Mouse (Mus musculus) layer of hippocampus, adult 6 months (tissue): ENCODE measurements around the gene Mrpl49. TPM values are rescaled to one million over a fixed set of nuclear protein-coding genes. Genes with fewer than 3 reads are reported as not detected.
A peak's percentile ranks its signal among the peaks of the same experiment; 100 is the strongest.

ENCODE experiments used
- long read RNA-seq, 2 experiments: library from polyadenylated mRNA; unstranded; transcript quantifications; one replicate each; pipeline ENCODE4 v2.0.0; 2019 to 2020
- microRNA-seq: library from miRNA; unstranded; fragments of <30 nt; microRNA quantifications from one replicate; pipeline ENCODE4 v1.2.0, GENCODE M21; 2020
- polyA plus RNA-seq: library from polyadenylated mRNA; unstranded; fragments of <200 nt; fragmentation: Nextera tagmentation; gene quantifications from 2 replicates; pipeline ENCODE4 v1.2.3, GENCODE M21; 2021

Gene Mrpl49
- 51.5 and 58.6 TPM in 2 replicates for polyA plus RNA-seq
- long read RNA-seq, experiment 1, transcript Mrpl49-201 (4 exons, 1,764 nt), result major isoform, 90 of 96 reads
- long read RNA-seq, experiment 1, partial matches to known transcripts, result 1 of 96 reads
- long read RNA-seq, experiment 1, other reads (novel, unspliced or antisense), result 4 of 96 reads
- long read RNA-seq, experiment 2, transcript Mrpl49-201 (4 exons, 1,764 nt), result major isoform, 199 of 204 reads
- long read RNA-seq, experiment 2, partial matches to known transcripts, result 0 of 204 reads
- long read RNA-seq, experiment 2, other reads (novel, unspliced or antisense), result 5 of 204 reads

GRCm38 (mm10) chr19:6057313-6058096, at the start of gene Mrpl49, which contains the start of gene Fau:
TSS of gene Mrpl49 (minus strand) at chr19:6057785.
TSS of gene Fau (plus strand) at chr19:6057844.

DNA sequence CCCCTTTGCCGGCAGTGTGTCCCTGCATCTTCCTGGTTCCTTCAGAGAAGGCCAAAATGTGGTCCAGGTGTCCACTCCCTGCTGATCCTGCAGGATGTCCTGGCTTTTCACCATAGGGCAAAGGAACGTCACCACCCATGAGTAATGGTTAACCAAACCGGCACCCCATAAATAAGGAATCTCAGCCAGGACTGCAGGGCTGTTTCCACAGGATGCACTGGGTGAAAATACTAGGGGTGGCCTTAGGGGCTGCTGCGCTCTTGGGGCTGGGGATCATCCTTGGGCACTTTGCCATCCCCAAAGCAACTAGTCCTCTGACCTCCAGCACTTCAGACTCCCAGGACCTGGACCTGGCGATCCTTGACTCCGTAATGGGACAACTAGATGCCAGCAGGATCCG, 48.0 kb upstream of the Mrpl49 start, which contains the start of gene Naaladl1:
Naaladl1 (plus strand) TSS at position 197 of the 400 bp plus-strand sequence.

DNA sequence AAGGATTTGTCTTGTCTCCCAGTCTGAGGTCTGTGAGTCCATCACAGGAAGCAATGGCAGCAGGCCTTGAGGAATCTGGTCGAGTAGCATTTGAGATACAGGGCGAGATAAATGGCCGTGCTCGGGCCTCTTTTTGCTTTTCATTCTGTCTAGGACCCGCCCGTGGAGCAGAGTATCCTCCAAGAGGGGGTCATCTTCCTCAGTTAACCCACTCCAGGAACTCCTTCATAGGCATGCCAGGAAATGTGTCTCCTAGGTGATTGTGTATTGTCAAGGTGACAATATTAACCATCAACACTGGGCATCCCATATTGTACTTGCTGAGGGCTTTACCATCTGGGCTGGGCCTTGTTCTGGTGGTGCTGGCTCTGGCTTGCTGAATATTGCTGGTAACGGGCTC, 36.5 kb upstream of the Mrpl49 start, which contains the start of gene AC131692.1:
AC131692.1 (plus strand) TSS at position 301 of the 400 bp plus-strand sequence.

DNA sequence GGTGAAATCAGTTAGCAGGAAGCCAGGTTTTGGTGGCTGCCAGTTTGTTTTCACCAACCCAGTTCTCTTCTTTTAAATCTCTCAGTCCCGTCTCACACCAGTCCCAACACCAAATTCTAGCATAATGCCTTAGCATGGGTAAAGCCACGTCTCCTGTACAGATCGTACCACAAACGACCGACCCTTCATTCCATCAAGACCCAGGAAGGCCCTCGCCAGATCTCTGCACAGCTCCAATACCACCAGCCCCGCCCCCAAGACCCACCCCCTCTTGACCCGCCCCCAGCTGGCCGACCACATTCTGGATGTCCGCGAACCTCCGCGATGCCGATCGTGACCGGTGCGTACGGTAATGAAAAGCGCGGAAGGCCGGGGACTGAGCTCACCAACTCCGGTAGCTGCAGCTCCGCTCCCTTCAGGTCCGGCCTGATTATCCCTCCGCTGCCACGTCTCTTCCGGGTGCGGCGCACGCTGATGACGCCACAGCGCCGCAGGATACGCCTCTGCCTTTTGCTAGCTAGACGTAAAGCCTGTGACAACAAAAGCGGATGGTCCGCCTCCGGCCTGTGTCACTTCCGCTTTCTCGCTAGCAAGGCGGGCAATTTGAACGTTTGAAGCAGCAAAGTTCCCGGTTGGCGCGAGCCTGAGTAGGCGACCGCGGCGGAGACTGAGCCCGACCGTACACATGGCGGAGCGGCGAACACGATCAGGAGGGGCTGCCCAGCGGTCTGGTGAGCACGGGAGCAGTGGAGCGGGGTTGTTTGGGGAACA, 27.1 kb upstream of the Mrpl49 start, which contains the start of the genes Zfpl1 and Cdca5:
Zfpl1 (minus strand) TSS at position 479 of the 771 bp plus-strand sequence.
Cdca5 (plus strand) TSS at position 506 of the 771 bp plus-strand sequence.

DNA sequence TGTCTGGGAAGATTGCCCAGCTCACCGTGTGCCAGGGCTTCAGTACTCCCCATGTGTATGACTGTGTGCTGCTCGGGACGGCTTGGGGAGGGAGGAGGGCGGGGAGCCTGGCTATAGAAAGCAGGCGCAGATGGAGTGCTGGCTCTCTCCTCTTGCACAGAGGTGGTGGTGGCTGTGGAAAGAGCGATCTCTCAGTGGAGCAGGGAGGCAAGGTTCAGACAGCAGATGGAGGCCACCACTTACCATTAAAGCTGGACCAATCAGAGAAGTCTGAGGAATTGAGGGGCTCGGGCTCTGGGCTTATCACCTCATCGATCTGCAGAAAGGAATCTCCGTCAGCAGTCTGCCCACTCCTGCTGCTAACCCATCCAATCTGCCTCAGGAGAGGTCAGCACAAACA, 24.6 kb upstream of the Mrpl49 start, which contains the start of gene Gm28374:
Gm28374 (minus strand) TSS at position 101 of the 400 bp plus-strand sequence.

GRCm38 (mm10) chr19:6079983-6080480, 22.4 kb upstream of the Mrpl49 start, which contains the start of gene Tmem262:
TSS of gene Tmem262 (plus strand) at chr19:6080033.

DNA sequence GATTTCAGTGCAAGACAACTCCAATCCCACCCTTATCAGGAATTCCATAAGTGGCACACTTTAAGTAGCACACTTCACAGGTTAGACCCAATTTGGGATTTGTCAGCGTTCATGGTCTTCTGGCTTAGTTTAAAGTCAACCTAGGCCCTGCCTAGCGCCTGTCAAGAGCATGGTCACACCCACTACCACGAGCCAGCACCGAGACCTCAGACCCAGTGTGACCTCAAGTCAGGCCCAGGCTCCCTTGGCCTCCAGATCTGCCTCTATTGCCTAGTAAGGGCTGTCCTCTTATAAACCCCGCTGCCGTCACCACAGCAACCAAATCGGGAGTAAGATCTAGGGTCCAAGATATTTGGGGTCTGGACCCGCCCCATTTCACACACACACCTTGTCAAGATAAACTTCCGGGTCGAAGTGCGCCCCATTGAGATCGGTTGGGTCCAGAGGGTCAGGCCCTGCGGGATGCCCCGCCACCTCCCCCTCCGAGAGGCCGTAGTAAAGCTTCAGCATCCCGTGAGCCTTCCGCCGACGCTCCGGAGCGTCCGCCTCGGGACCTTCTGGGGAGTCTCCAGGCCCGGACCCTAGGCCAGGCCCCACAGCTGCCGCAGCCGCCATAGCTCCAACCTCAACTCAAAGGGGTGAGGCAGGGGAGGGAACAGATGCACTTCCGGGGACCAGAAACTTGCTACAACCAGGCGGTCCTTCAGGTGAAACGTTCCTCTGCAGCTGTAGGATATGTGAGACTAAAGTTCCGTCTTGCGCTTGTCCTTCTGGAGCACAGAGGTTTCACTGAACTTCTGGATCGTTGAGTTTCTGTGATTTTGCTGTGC, 19.2 kb upstream of the Mrpl49 start, which contains the start of gene Vps51:
Vps51 (minus strand) TSS at position 668 of the 830 bp plus-strand sequence.

GRCm38 (mm10) chr19:6067724-6068415, 10.3 kb upstream of the Mrpl49 start, which contains the start of gene Tm7sf2:
TSS of gene Tm7sf2 (minus strand) at chr19:6068373.

DNA sequence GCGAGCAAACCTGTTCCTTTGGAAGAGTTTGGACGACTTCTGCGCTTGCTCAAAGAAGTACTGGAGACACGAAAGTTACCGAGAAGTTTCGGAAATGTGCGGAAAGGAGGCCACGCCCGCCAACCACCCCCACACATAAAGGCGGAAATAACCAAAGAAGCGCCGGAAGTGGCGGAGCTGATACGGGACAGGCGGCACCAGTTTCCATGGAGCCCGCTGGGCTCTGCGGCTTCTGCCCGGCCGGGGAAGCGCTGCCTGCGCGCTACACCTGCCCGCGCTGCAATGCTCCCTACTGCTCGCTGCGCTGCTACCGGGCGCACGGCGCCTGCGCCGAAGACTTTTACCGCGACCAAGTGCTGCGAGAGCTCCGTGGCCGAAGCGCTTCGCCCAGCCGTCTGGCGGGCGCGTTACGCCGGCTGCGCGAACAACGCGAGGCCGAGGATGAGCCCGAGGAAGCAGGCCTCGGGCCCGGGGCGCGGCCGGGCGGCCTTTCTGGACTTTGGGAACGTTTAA, 3.5 kb upstream of the Mrpl49 start, which contains the start of gene Znhit2:
Znhit2 (plus strand) TSS at position 172 of the 513 bp plus-strand sequence.

DNA sequence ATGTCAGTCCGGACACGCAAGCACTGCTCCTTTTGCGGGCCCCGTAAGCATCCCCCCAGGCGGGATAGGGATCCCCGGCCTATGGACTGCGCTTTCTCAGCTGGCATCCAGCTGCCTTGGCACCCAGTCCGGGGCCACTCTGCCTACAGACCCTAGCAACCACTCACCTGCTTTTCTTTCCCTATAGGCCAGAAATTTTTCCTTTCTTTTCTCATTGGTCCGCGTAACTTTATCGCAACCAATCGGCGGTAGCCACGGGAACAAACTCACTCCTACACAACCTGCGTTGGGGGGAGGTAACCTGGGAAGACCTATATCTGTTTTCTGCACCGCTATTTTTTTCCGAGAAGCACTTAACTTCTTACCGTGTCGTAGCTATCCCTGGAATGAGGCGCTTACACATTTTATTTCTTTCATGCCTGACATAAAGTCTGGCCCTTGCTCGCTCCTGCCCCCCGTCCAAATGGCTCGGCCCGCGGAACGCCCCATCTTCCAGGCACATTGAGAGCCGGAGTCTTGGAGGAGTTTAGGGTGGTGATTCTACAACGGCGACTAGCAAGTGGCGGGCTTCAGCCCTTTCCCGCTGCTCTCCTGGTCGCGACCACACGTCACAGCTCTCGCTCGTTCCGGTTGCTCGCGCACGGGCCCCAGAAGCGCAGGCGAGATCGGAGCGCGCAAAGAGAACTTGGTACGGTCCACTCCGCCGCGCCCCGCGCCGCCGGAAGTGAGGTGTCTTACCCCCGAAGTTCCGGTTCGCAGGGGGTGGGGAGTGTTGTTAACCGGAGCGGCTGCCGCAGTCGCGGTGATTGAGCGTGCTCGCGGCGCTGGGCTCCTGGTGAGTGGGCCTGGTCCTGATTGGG, 11.1 kb downstream of the Mrpl49 start, which contains the start of gene Syvn1:
Syvn1 (plus strand) TSS at position 283 of the 860 bp plus-strand sequence.

GRCm38 (mm10) chr19:6015511-6016315, 41.9 kb downstream of the Mrpl49 start, which contains the start of gene Capn1:
TSS of gene Capn1 (minus strand) at chr19:6015897.

Small RNAs within 50 kb of the gene (microRNA-seq; reads per million reads assigned to microRNA genes)
- gene Mir6988, result 6.7 reads per million, percentile 24 among the genes with 10 or more reads in this experiment

Other genes starting within 250 kb of the Mrpl49 start
- 14.0 and 15.8 TPM in 2 replicates for gene Frmd8, start 182.5 kb downstream of the Mrpl49 start, polyA plus RNA-seq
- 0.98 and 1.3 TPM in 2 replicates for gene Slc25a45, start 180.0 kb downstream of the Mrpl49 start, polyA plus RNA-seq
- 0.85 and 0.88 TPM in 2 replicates for gene Tigd3, start 163.6 kb downstream of the Mrpl49 start, polyA plus RNA-seq
- 36.4 and 37.3 TPM in 2 replicates for gene Dpf2, start 144.8 kb downstream of the Mrpl49 start, polyA plus RNA-seq
- gene Cdc42ep2, start 133.0 kb downstream of the Mrpl49 start, polyA plus RNA-seq, result 8.6 and 11.3 TPM in 2 replicates
- 2.8 and 2.9 TPM in 2 replicates for gene Pola2, start 93.6 kb downstream of the Mrpl49 start, polyA plus RNA-seq
- not detected in 2 replicates for gene Slc22a20, start 71.6 kb downstream of the Mrpl49 start, polyA plus RNA-seq
- 1.8 and 2.2 TPM in 2 replicates for gene Capn1, start 41.9 kb downstream of the Mrpl49 start, polyA plus RNA-seq
- gene Syvn1, start 11.2 kb downstream of the Mrpl49 start, polyA plus RNA-seq, result 36.6 and 44.8 TPM in 2 replicates
- gene Fau, start 59 bp upstream of the Mrpl49 start, polyA plus RNA-seq, result 3,358 and 3,673 TPM in 2 replicates
- 85.4 and 98.5 TPM in 2 replicates for gene Znhit2, start 3.4 kb upstream of the Mrpl49 start, polyA plus RNA-seq
- 14.6 and 16.9 TPM in 2 replicates for gene Tm7sf2, start 10.6 kb upstream of the Mrpl49 start, polyA plus RNA-seq
- gene Vps51, start 19.4 kb upstream of the Mrpl49 start, polyA plus RNA-seq, result 77.5 and 93.8 TPM in 2 replicates
- gene Tmem262, start 22.2 kb upstream of the Mrpl49 start, polyA plus RNA-seq, result not detected in 2 replicates
- gene Gm28374, start 24.5 kb upstream of the Mrpl49 start, polyA plus RNA-seq, result 0.39 TPM in 1 of 2 replicates, not detected in the other
- 66.0 and 69.1 TPM in 2 replicates for gene Zfpl1, start 27.2 kb upstream of the Mrpl49 start, polyA plus RNA-seq
- gene Cdca5, start 27.2 kb upstream of the Mrpl49 start, polyA plus RNA-seq, result 0.09 and 0.10 TPM in 2 replicates
- gene AC131692.1, start 36.6 kb upstream of the Mrpl49 start, polyA plus RNA-seq, result not detected in 2 replicates
- gene Naaladl1, start 48.0 kb upstream of the Mrpl49 start, polyA plus RNA-seq, result 0.09 TPM in 1 of 2 replicates, not detected in the other
- 43.5 and 44.1 TPM in 2 replicates for gene Sac3d1, start 60.9 kb upstream of the Mrpl49 start, polyA plus RNA-seq
- 66.8 and 74.4 TPM in 2 replicates for gene Snx15, start 70.5 kb upstream of the Mrpl49 start, polyA plus RNA-seq
- 0.24 TPM in 1 of 2 replicates, not detected in the other for gene Batf2, start 83.2 kb upstream of the Mrpl49 start, polyA plus RNA-seq
- gene Arl2, start 83.8 kb upstream of the Mrpl49 start, polyA plus RNA-seq, result 169 and 184 TPM in 2 replicates
- not detected in 2 replicates for gene Majin, start 126.6 kb upstream of the Mrpl49 start, polyA plus RNA-seq
- not detected in 2 replicates for gene Gpha2, start 168.6 kb upstream of the Mrpl49 start, polyA plus RNA-seq
- gene Ppp2r5b, start 178.1 kb upstream of the Mrpl49 start, polyA plus RNA-seq, result 31.7 and 43.9 TPM in 2 replicates
- 6.7 and 6.8 TPM in 2 replicates for gene Atg2a, start 183.9 kb upstream of the Mrpl49 start, polyA plus RNA-seq
- 37.4 and 45.0 TPM in 2 replicates for gene Ehd1, start 218.9 kb upstream of the Mrpl49 start, polyA plus RNA-seq
- gene Cdc42bpg, start 248.7 kb upstream of the Mrpl49 start, polyA plus RNA-seq, result 0.09 and 0.10 TPM in 2 replicates